Mouse (Mus musculus) left cerebral cortex, adult 8-10 months (tissue): ENCODE results near the gene Jakmip3. TPM values are rescaled to one million over a fixed set of nuclear protein-coding genes. Genes with fewer than 3 reads are reported as not detected.

Experiments
- DNase-seq, 2 experiments: peaks; one replicate each; pipeline ENCODE4 v3.0.0; 2022; ENCODE audit warnings: low spot score in 2 of 2
- total RNA-seq, 4 experiments: library from RNA; stranded (reverse); gene quantifications; 2 replicates each; pipeline ENCODE4 v1.2.4; 2022

Gene Jakmip3
- total RNA-seq, 4 experiments from 2014 or later, result 43.6 to 52.7 (median 51.6) TPM

DNA sequence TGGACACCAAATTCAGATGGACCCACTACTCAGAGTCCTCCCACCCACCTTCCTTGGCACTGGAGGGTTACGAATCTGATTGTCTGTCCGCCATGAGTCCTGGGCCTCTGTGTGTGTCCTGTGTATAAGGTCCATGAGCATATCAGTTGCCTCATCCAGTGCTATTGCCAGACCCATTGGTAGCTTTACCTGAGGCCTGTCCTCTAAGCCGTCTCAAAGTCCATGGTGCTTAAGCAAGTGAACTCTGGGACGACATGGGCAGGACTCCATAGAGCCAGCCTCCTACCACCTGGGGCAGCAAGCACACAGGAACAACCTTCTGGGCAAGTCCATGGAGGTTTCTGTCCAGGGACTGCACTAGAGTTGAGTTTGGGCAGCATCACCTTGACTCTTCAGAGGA, 90.7 kb downstream of the Jakmip3 start:
- no peak for DNase-seq

DNA sequence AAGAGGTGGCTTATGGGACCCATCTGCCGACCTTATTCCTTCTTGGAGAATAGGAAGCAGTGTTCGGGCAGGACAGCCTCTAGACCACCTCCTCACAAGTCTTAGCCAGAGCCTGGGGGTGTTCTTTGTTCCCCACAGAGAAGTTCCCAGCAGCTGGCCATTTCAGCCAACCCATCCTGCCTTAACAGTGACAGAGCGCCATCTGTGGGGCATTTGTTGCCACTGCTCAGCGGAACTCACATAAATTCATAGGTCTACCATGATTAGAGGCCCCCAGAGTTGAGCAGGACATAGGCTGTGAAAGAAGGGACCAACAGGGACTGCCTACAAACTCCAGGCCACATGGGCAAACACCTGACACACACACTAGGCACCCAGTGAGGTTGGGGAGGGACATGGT, 122.9 kb downstream of the Jakmip3 start:
- DNase-seq, result no peak

DNA sequence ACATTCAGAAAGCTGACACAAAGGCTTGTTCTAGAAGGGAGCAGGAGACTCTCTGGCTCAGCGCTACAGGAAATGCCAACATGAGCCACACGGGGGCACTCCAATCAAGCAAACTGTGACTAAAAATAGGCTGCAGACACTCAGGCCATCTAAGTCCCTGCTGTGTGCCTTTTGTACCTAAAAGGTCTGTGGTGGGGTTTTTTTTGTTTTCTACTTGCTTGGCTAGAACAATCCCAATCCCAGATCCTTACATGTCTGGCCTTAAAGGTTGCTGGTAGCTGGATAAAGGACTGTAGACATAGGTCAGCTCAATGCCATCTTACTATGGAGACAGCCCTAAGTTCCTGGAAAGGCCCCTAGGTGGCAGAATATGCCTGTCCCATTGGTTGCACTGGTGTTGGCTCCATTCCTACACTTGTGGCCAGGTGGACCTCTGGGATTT, 127.7 kb downstream of the Jakmip3 start:
- DNase-seq, result peak in 1 of 2 experiments; percentile 83

DNA sequence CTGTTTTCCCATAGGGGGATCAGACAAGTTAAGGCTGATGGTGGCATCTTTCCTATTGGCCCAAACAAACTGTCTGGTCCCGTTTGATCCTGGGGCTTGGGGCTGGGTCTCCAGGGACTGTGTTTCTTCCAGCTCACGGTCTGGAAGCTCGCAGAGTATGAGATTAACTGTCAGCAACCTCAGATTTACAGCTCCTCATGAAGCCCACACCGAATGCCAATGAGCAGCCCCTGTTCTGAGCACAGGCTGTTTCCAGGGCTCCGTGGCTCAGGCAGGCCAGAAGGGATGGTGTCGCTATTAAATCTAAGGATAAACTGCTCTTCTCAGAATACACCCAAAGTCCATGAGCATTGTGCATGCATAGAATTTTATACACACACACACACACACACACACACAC, 133.7 kb downstream of the Jakmip3 start:
- DNase-seq, result no peak

DNA sequence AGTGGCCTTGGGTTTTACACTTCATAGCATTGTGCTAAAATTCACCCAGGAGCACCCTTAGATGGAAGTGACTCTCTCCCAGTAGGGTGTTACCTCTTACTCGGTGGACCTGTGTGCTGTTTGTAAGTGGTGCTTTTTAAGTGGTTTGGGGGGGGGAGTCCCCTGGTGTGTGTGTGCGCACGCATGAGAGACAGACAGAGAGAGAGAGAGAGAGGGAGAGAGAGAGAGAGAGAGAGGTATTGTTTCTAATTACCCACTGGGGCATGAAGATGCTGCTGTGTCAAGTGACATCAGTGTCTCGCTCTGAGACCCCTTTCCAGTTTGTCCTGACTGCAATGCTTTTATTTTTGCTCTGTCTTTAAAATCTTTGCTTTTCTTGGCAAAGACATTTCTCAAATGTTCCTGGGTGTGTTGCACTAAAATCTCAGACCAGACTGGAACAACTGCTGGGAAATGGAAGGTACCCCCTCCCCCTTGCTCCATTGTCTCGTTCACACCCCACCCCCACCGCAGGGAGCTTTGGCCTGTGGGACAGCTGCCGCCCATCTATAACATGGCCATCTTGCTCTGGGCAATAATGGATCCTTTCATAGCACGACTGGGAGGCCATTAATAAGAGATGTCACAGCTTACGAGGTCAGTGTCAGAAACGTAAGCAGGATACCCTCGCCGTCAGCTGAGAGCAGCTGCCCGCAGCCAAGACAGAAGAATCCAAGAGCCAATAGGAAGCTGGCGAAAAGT, 134.7 kb downstream of the Jakmip3 start:
- no peak for DNase-seq

DNA sequence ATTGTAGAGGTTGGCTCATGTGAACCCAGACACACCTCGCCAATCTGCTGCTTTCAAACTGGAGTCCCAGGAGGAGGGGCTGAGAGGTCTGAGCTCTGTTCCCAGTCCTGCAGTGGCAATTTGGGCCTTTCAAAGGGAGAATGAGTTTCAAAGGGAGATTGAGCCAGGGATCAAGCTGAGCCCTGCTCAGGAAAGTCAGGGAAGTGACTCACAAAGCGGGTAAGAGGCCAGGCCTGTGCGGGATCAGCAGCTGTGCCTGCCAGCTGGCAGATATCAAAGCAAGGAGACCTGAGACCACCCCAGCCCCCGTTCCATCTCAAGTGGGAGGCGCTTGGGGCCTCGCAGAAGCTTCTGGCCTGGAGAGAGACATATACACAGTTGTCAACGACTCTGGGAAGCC, 136.8 kb downstream of the Jakmip3 start:
- no peak for DNase-seq

DNA sequence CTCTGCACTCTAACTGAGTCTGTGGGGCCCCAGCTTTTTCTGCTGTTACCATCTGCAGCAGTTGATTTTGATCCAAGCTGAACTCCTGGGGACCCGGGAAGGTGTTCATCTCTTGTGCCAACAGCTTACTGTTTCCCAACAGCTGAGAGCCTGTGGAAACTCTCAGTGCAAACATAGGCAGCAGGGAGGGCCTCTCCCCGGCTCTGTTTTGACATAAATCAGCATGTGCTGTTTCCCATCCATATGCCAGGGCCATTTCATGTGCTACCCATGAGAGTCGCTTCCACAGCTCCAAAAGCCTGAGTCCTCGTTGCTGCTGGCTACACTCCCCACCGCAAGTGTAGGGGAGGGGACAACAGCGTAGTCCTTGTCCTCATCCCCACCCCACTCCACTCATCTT, 137.7 kb downstream of the Jakmip3 start:
- DNase-seq, result no peak

DNA sequence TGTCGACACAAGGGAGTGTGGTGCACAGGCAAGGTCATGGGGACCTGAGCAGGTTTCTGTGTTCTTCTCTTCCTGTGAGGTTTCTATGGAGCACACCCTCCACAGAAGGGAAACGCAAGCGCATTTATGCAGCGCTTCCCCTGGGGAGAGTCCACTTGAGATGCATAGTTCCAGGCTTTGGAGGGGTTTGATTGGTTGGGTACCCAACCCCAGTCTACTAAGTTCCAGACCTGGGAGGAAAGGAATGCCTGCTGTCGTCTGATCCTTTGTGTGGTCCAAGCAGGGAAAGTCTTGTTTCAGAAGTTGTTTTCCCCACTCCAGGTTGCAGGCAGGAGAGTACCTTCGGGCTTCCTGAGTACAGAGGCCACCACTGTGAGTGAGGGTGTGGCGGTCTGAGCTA, 138.6 kb downstream of the Jakmip3 start:
- DNase-seq, result no peak

DNA sequence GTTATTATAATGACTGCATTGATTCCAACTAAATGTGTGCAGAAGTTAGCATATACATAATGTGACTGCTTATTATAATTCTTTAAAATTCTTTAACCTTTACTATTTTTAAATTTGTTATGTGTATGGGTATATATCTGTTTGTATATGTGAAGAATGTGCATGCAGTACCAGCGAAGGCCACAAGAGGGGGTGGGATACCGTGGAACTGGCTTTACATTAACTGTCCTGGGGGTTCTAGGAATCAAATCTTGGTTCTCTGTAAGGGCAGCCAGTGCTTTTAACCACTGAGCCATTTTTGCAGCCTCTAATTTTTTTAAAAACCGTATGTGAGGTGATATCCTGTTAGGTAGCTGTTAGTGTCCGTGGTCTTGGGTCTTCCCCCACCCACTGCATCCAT, 140.2 kb downstream of the Jakmip3 start:
- DNase-seq, result no peak

DNA sequence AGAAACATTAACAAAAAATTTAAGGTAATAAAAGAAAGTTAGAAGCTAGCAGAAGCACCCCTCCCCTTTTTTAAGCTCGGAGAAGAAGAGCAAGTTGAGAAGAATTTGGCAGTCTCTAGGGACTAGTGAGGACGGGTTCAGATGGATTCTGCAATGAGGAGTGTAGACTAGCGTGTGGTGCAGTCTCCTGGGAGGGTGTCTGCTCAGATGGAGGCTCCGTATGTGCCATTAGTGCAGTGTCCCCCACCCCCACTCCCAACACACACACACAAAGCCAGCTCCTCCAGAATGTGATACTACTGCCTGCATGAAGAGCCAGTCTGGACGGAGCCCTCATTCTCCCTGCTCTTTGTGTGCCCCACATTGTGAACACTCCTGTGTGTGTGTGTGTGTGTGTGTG, 140.6 kb downstream of the Jakmip3 start:
- no peak for DNase-seq

DNA sequence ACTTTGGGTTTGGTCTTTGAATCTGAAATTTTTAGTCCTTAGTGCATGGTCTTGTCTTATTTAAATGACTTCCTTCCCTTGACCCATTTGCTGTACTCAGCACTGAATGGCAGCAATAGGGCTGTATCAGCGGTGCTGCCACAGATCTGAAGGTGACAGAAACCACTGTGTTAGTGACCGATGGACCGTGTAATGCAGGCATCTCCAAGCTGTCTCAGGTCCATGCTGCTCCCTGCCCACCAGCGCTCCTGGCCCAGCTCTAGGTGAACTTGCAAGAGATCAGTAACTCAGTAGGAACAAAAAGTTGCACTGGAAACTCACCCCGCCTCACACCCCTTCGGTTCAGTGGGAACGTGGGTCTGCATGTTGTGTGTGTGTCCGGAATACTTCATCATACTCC, 141.8 kb downstream of the Jakmip3 start:
- DNase-seq, result no peak

DNA sequence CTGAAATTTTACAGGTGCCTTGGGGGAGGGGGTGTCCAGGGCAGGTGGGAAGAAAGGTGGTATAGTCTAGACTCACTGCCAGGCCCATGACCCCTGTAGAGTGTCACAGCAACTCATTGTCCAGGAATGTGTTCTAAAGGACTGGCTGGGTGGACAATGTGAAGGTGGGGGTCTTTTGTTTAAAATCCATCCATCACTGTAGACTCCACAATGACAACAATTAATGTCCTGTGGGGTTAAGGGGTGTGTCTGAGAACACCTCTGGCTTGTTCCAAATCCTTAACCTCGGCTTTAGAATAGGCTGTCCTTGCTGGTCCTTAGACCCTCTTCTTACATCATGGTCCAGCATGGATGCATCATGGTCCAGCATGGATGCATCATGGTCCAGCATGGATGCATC, 143.8 kb downstream of the Jakmip3 start:
- DNase-seq, result no peak

DNA sequence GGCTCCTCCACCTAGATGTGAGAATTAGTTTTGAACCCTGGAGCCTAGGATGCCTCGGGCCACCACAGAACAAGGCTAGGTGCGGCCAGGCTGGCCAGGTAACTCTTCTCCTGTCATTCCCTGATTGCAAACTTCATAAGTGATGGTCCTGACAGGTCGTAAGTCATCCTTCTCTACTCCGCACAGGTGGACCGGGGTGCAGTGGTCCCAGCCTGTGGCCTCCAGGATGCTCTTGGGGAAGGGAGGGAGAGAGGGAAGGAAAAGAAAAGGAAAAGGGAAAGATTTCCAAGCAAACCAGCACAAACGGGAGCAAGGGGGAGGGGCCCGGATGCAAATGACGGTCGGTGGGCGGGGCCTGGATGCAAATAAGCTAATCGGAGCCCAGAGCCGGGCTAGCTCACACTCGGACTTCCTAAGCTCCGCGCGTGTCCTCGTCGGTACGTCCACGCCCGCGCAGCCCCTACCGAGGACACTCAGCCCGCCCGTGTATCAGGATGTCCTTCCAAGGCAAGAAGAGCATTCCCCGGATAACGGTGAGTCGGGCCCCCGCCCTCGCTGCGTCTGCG, 145.2 kb downstream of the Jakmip3 start, which contains the start of gene Dpysl4:
Gene Dpysl4, plus strand, starts transcription at position 373 of the 566 bp plus-strand sequence.
- peak; percentile 75 to 89 for DNase-seq

DNA sequence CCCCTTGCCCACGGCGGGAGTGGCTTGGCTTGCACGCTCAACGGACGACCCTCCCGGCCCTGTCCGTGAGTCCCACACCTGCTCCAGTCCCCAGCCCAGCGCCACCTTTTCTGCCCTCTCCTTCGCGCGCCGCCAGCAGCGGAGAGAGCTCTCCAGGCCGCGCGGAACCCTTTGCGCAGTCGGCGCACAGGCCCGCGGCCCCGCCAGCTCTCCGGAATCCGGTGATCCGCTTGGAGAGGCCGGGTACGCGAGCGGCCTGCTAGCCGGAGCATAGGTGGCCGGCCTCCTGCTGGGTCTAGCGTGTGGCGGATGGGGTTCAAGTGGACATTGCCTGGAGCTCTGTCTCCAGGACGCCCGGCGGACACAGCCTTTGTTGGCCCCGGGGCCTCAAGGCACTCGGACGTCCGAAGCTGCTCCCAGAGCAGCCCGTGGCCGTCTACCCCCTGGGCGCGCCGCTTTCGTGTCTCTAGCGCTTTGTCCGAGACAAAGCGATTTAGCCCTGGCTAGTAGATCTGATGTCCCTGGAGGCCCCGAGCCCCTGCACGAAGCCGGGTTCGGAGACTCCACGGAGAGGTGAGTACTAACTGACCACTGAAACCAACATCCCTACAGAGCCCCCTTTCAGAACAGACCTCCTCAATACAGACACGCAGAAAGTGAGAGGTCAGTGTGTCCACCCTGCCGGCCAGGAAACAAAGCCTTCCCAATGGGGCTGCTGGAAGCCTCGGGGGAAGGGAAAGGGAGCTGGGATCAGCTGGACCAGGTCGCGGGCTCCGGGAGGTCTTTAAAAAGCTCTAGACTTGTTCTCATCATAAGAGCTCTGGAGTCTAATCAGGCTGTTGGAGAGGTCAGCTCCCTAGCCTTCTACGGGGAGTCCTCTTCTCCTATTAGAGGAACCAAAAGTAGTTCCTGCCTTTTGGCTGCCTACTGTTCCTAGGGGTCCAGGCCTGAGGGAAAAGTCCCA, 145.9 kb downstream of the Jakmip3 start:
- no peak for DNase-seq

DNA sequence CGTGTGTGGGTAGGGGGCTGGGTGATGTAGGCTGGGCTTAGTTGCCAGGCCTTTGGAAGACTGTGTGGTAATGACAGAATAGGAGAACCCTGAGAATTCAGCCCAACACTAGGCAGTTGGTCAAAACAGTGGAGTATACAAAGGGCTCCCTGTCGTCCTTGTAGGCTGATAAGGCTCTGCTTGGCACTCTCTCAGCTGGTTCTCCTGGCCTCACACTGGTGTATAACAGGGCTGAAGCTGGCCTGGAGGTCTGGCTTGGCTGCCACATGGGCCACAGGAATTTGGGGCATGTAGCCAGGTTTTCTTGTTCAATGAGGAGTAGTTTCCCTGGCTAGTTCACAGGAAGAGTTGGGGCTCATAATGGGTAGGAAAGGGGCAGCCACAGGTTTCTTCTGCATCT, 147.3 kb downstream of the Jakmip3 start:
- peak in 1 of 2 experiments; percentile 46 for DNase-seq

DNA sequence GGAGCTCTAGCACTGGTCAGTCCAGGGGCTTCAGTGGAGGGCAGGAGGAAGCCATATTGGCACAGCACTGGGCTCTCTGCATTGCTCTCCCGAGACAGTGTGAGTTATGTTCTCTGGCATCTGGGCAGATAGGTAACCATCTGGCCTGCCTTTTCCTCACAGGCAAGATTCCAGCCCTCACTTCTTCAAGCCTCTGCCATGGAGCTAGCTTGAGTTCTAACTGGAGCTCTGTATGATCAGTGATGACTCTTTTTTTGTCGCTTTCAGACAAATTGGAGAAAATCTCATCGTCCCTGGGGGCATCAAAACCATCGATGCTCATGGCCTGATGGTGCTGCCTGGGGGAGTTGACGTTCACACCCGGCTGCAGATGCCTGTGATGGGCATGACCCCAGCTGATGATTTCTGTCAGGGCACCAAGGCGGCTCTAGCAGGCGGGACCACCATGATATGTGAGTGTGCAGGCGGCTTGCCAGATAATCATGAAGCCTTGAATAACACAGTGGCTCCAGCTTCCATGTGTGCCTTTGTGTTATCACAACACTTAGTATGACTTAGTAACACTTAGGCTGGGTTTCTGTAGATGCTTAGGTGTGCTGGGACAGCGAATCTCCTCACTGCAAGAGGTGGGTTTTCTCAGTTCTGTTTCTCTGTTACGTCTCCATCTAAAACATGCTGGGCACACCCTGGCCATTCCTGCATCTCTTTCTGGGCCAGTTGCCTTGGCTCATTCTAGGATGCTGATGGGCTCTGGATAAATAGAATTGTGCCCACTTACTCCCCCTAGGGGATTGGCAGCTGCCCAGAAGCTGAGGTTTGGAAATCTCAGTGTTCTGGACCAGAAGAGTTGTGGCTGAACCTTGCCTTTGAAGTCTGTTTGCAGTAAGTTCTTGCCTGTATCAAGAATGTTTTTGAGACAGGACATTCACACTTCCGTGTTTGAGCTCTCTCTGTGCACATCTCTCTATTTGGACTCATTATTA, 149.7 kb downstream of the Jakmip3 start:
- no peak for DNase-seq

DNA sequence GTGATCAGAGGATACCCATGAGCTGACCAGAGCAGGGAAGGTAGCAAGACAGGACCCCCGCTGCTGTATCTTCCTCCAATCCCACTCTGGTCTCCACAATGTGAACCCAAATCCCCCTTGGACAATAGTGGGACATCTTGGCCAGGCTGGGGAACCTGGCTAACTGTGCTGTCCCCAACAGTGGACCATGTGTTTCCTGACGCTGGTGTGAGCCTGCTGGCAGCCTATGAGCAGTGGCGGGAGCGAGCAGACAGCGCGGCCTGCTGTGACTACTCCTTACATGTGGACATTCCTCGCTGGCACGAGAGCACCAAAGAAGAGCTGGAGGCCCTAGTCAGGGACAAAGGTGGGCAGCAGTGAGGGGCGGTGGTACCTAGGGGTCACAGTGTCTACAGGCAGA, 151.2 kb downstream of the Jakmip3 start:
- DNase-seq, result no peak

DNA sequence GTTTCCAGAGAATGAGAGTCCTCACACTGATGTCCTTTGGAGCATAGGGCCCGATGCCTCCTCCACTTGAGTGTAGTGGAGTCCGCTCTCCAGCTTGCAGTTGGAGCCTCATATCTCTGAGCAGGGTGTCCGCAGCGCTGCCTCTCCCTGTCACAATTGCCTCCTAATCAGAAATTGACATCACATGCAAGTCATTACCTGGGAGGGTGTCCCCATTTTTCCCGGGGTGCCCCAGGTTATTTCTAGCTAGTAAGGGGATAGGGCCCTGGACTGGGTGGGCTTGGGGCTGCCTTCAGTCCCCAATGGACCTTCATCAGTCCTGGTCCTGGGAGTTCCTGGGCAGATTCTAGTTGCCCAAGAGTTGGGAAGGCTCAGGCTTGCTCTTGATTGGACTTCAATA, 152.1 kb downstream of the Jakmip3 start:
- no peak for DNase-seq

DNA sequence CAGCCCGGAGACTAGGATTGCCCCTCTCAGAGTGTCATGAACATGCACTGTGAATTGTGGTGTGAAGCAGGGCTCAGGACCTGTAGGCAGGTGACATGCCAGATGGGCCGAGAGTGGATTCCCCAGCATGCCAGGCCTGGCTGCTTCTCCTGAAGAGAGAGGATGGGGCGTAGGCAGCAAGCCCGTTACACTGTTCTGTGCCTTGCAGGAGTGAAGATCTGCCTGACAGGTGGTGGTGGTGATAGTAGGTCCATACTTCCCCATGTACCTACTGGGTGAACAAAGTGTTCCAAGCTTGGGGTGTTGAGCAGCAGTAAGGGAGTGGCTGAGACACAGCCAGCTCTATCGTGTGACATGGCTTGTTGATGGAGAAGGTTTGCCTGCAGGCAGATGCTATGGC, 152.6 kb downstream of the Jakmip3 start:
- DNase-seq, result peak in 1 of 2 experiments; percentile 78

DNA sequence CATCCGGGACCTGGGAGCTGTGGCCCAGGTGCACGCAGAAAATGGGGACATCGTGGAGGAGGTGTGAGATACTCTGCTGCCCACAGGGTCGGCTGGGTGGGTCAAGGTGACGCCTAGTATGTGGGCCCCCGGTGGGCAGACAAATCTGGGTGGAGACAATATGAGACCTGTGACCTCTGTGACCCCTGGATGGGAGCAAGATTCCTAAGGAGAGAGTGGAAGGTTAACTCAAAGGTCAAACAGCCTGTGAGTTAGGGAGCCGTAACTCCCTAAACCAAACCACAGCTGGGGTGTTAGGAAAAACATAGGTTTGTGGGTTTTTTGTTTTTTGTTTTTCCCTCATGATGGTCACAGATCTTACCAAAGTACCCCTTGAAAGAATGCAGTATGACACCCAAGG, 153.3 kb downstream of the Jakmip3 start:
- no peak for DNase-seq

DNA sequence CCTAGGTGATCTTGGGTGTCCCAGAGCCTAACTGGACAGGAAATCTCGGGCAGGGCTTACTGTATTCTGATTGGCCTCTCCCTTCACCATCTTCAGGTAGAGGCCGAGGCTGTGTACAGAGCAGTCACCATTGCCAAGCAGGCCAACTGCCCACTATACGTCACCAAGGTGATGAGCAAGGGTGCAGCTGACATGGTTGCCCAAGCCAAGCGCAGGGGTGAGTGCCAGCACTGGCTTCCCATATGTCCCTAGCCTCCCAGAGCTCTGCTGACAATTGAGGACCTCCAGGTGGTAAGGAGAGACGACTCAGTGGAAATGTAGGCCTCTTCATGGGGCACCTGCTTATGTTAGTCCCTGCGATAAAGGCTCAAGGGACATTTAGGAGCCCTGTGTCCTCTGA, 154.2 kb downstream of the Jakmip3 start:
- no peak for DNase-seq
